Mouse (Mus musculus): Measurements from ENCODE around the gene Ctrl. TPM values are rescaled to one million over a fixed set of nuclear protein-coding genes. Genes with fewer than 3 reads are reported as not detected.

Ctrl gene
- total and polyA plus RNA-seq, 3 experiments = 1.5 to 3.0 TPM; not detected in 1

DNA sequence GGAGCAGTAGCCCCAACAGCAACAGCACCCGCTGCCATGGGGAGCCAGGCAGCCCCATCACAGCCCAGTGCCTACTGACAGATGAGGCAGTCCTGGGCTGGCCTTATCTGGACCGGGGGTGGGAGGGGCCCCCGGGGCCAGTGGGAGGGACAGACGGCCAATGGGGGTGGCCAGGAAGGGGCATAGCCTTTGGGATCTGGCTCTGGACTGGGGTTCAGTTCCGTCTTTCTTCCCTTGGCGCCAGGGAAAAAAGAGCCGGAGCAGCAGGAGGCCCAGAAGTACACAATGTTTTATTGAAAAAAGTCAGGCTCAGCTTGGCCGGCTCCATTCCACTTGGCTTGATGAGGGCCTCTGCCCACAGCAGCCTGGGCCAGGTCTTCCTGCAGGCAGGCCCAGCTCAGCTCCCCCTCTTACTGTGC, 9.7 kb upstream of the Ctrl start, which contains the start of gene Lcat:
Gene Lcat (minus strand): TSS at position 62 of the 419 bp plus-strand sequence.
- DNase-seq (ENCODE audit: low read depth, low spot score) = no peak
- TF ChIP-seq ELF1 (IDR thresholded peaks at IDR 0.05; ENCODE audit: low read depth, low read length) = no peak
- TF ChIP-seq ZC3H11A (IDR thresholded peaks at IDR 0.05; ENCODE audit: low read depth, low read length) = no peak
- TF ChIP-seq MEF2A (IDR thresholded peaks at IDR 0.05; ENCODE audit: extremely low read depth, insufficient replicate concordance, low read depth, low read length, poor library complexity, severe bottlenecking) = no peak
- TF ChIP-seq E2F4 (IDR thresholded peaks at IDR 0.05; ENCODE audit: borderline replicate concordance, low read depth, low read length) = no peak
- H3K4me3 ChIP-seq (ENCODE audit: control insufficient read depth in 1 of 2, insufficient read depth in 1 of 2, low read depth in 2 of 2, low read length in 2 of 2) = no peak within 1 kb of the TSS

DNA sequence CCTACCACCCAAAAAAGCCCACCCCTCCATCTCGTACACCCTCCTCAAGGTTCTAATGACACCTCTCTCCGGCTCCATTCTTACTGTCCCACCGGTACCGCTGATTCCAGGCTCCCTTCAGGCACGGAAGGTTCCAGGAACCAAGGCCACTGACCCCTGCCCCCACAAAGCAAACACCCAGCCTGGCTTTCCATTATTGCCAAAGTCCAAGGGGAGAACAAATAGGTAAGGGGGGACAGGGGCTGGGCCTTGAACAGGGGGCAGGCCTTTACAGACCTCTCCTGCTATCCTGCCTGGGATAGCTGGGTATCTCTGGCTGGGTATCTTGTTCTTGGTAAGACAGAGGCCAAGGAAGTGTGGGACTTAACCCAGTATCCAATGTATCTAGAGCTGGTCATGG, 8.9 kb upstream of the Ctrl start:
- DNase-seq (ENCODE audit: low read depth, low spot score) = no peak
- H3K36me3 ChIP-seq (ENCODE audit: control insufficient read depth in 1 of 2, insufficient read depth in 2 of 2, low read length in 2 of 2) = peaks cover 0 to 6% of the 10 kb centered on the region in 2 experiments; a peak in 2 of 4 replicates
- H3K27me3 ChIP-seq (ENCODE audit: control insufficient read depth in 1 of 2, insufficient read depth in 2 of 2, low read length in 2 of 2) = no peaks in the 10 kb centered on the region
- no peak for TF ChIP-seq NELFE (IDR thresholded peaks at IDR 0.05; ENCODE audit: low read depth, low read length)
- TF ChIP-seq MYC (IDR thresholded peaks at IDR 0.05; ENCODE audit: low read depth, low read length) = no peak
- no peak for TF ChIP-seq MAX (IDR thresholded peaks at IDR 0.05; ENCODE audit: low read length)
- no peak for TF ChIP-seq TBP (IDR thresholded peaks at IDR 0.05; ENCODE audit: low read depth, low read length)
- no peak for TF ChIP-seq NRF1 (IDR thresholded peaks at IDR 0.05; ENCODE audit: insufficient read depth, low read depth, low read length, poor library complexity, severe bottlenecking)
- TF ChIP-seq HCFC1 (IDR thresholded peaks at IDR 0.05; ENCODE audit: low read depth, low read length) = no peak
- no peak for TF ChIP-seq ZC3H11A (IDR thresholded peaks at IDR 0.05; ENCODE audit: low read depth, low read length)
- no peak for TF ChIP-seq RAD21 (IDR thresholded peaks at IDR 0.05; ENCODE audit: low read depth, low read length)
- TF ChIP-seq EP300 (IDR thresholded peaks at IDR 0.05; ENCODE audit: low read depth in 1 of 2, low read length in 2 of 2) = no peak
- TF ChIP-seq ELF1 (IDR thresholded peaks at IDR 0.05; ENCODE audit: low read depth, low read length) = no peak
- TF ChIP-seq ETS1 (IDR thresholded peaks at IDR 0.05; ENCODE audit: low read depth, low read length) = no peak
- no peak for TF ChIP-seq CHD2 (IDR thresholded peaks at IDR 0.05; ENCODE audit: low read length)
- TF ChIP-seq USF2 (IDR thresholded peaks at IDR 0.05; ENCODE audit: borderline replicate concordance in 1 of 2, insufficient read depth in 1 of 2, low read depth in 1 of 2, low read length in 2 of 2) = no peak
- no peak for TF ChIP-seq ZKSCAN1 (IDR thresholded peaks at IDR 0.05; ENCODE audit: low read depth, low read length)
- no peak for TF ChIP-seq CTCF (IDR thresholded peaks at IDR 0.05 in 2 of 3, conservative IDR thresholded peaks at IDR 0.05 in 1 of 3; ENCODE audit: control insufficient read depth in 1 of 3, insufficient read depth in 1 of 3, low read depth in 2 of 3, low read length in 3 of 3, poor library complexity in 1 of 3, severe bottlenecking in 1 of 3)
- no peak overlapping the region for H3K27ac ChIP-seq (ENCODE audit: control insufficient read depth, low read depth, low read length)
- H3K4me1 ChIP-seq (ENCODE audit: control insufficient read depth in 1 of 2, insufficient read depth in 2 of 2, low read length in 2 of 2) = no peaks in the 10 kb centered on the region
- H3K9me3 ChIP-seq (replicated peaks; ENCODE audit: insufficient read depth, low read length) = no peaks in the 10 kb centered on the region
- H3K4me3 ChIP-seq (ENCODE audit: control insufficient read depth in 1 of 2, insufficient read depth in 1 of 2, low read depth in 2 of 2, low read length in 2 of 2) = no peak overlapping the region
- no peak overlapping the region for H3K9ac ChIP-seq (ENCODE audit: control insufficient read depth, low read depth, low read length, poor library complexity, severe bottlenecking)
- peaks cover 4% of the 10 kb centered on the region; the same call in 1 of the 2 replicates for H3K79me2 ChIP-seq (ENCODE audit: control insufficient read depth, insufficient read depth, low read length, poor library complexity)

More for the DNA sequence above, 9.7 kb upstream of the Ctrl start, which contains the start of gene Lcat:
- H3K9ac ChIP-seq (ENCODE audit: control insufficient read depth, low read depth, low read length, poor library complexity, severe bottlenecking) = no peak within 1 kb of the TSS
- H3K4me1 ChIP-seq (ENCODE audit: control insufficient read depth in 1 of 2, insufficient read depth in 2 of 2, low read length in 2 of 2) = no peaks in the 10 kb centered on the region
- H3K9me3 ChIP-seq (replicated peaks; ENCODE audit: insufficient read depth, low read length) = no peaks in the 10 kb centered on the region
- H3K79me2 ChIP-seq (ENCODE audit: control insufficient read depth, insufficient read depth, low read length, poor library complexity) = no peaks in the 10 kb centered on the region
- H3K27ac ChIP-seq (ENCODE audit: control insufficient read depth, low read depth, low read length) = no peak within 1 kb of the TSS
- H3K27me3 ChIP-seq (ENCODE audit: control insufficient read depth in 1 of 2, insufficient read depth in 2 of 2, low read length in 2 of 2) = no peaks in the 10 kb centered on the region
- H3K36me3 ChIP-seq (ENCODE audit: control insufficient read depth in 1 of 2, insufficient read depth in 2 of 2, low read length in 2 of 2) = peaks cover 0 to 6% of the 10 kb centered on the region in 2 experiments; a peak in 3 of 4 replicates

Measured in MEL (cell line).